In genomic region chr6:49215748-49216585, GRCm38 (mm10) we compare ENCODE assay signal across 8 mouse cellular contexts. TPM values are rescaled to one million over a fixed set of nuclear protein-coding genes. Genes with fewer than 3 reads are reported as not detected.
DNase-seq lines count a peak whose midpoint lies in the region; ATAC-seq lines count a peak whose summit lies in the region.

No protein-coding gene starts in this region.

- H3K36me3 ChIP-seq in erythroblast, embryonic 14.5 days (ENCODE audit: control insufficient read depth), result no peaks in the 10 kb centered on the region
- H3K36me3 ChIP-seq in forebrain, embryonic 13.5 days (ENCODE audit: poor library complexity, severe bottlenecking), result no peaks in the 10 kb centered on the region
- H3K36me3 ChIP-seq in limb, embryonic 15.5 days, result no peaks in the 10 kb centered on the region

- H3K9ac ChIP-seq in forebrain, embryonic 13.5 days, result peak overlapping the region; percentile 98
- H3K9ac ChIP-seq in limb, embryonic 15.5 days, result peak overlapping the region; percentile 21; the same call in 1 of the 2 replicates

- H3K9me3 ChIP-seq in erythroblast, embryonic 14.5 days (ENCODE audit: control insufficient read depth, low read length), result no peaks in the 10 kb centered on the region
- no peaks in the 10 kb centered on the region for H3K9me3 ChIP-seq in forebrain, embryonic 13.5 days (replicated peaks)
- H3K9me3 ChIP-seq in limb, embryonic 15.5 days, result no peaks in the 10 kb centered on the region

- peak overlapping the region; percentile 94 for H3K4me2 ChIP-seq in forebrain, embryonic 13.5 days
- peak overlapping the region; percentile 80 for H3K4me2 ChIP-seq in limb, embryonic 15.5 days

- peak overlapping the region; percentile 68 for H3K4me3 ChIP-seq in erythroblast, embryonic 14.5 days (replicated peaks)
- peak overlapping the region; percentile 95 for H3K4me3 ChIP-seq in forebrain, embryonic 13.5 days
- peak overlapping the region; percentile 88 for H3K4me3 ChIP-seq in limb, embryonic 15.5 days

- 1% methylated on average over 14 of the region's 14 CpGs for WGBS in forebrain, embryonic 13.5 days
- 2% methylated on average over 14 of the region's 14 CpGs for WGBS in limb, embryonic 15.5 days

- peak overlapping the region; percentile 98 for H3K27ac ChIP-seq in forebrain, embryonic 13.5 days
- H3K27ac ChIP-seq in limb, embryonic 15.5 days, result peak overlapping the region; percentile 97

- DNase-seq in A20 (ENCODE audit: low read depth, low spot score), result peak; percentile 63
- no peak for DNase-seq in right cerebral cortex, postnatal 10 days (ENCODE audit: low spot score in 2 of 2)
- no peak for DNase-seq in urinary bladder, postnatal 4 days (ENCODE audit: low spot score in 2 of 2)
- no peak for DNase-seq in layer of hippocampus, postnatal 14 days (ENCODE audit: low spot score in 2 of 2)

- no peak for ATAC-seq in erythroblast, adult 5-6 weeks (replicated peaks; ENCODE audit: low FRiP score, poor library complexity, severe bottlenecking)
- ATAC-seq in forebrain, embryonic 13.5 days, result peak; percentile 21
- ATAC-seq in limb, embryonic 15.5 days (ENCODE audit: insufficient number of reproducible peaks, low FRiP score, low TSS enrichment, low read depth), result 0 out of 2 replicates have a peak, but pooled peaks have one; percentile 1

- peaks cover 38% of the 10 kb centered on the region for H3K4me1 ChIP-seq in erythroblast, embryonic 14.5 days (ENCODE audit: control insufficient read depth)
- peaks cover 34% of the 10 kb centered on the region for H3K4me1 ChIP-seq in forebrain, embryonic 13.5 days
- H3K4me1 ChIP-seq in limb, embryonic 15.5 days, result peaks cover 26% of the 10 kb centered on the region

- H3K27me3 ChIP-seq in erythroblast, embryonic 14.5 days (ENCODE audit: control insufficient read depth), result peaks cover 12% of the 10 kb centered on the region
- no peaks in the 10 kb centered on the region for H3K27me3 ChIP-seq in forebrain, embryonic 13.5 days
- H3K27me3 ChIP-seq in limb, embryonic 15.5 days, result no peaks in the 10 kb centered on the region

RNA-seq across cellular contexts. Expression of gene Igf2bp3, which starts 1.2 kb away (rescaled TPM):
- polyA plus RNA-seq in erythroblast, embryonic 14.5 days (2012), result 0.48 and 0.58 TPM in 2 replicates
- total RNA-seq in erythroblast, adult 5-6 weeks (2015; ENCODE audit: low replicate concordance), result not detected in 2 replicates
- not detected in 2 replicates for total RNA-seq in erythroblast, adult 5-6 weeks (2017; ENCODE audit: low replicate concordance)
- polyA plus RNA-seq in forebrain, embryonic 13.5 days (2015; fragmentation: Nextera tagmentation; extraction: Ambion mirVana), result 55.2 and 56.9 TPM in 2 replicates
- polyA plus RNA-seq in limb, embryonic 15.5 days (2015; fragmentation: Nextera tagmentation; extraction: Ambion mirVana), result 45.9 and 46.1 TPM in 2 replicates
- under 1 TPM; 0.24 to 0.35 TPM for total RNA-seq in layer of hippocampus, postnatal 14 days (2021)

RNA-seq across cellular contexts. Expression of gene Tra2a, which starts 47.9 kb away (rescaled TPM):
- 2.1 and 2.7 TPM in 2 replicates for polyA plus RNA-seq in erythroblast, embryonic 14.5 days (2012)
- 73.6 and 81.3 TPM in 2 replicates for total RNA-seq in erythroblast, adult 5-6 weeks (2015; ENCODE audit: low replicate concordance)
- total RNA-seq in erythroblast, adult 5-6 weeks (2017; ENCODE audit: low replicate concordance), result 56.5 and 90.1 TPM in 2 replicates
- 164 and 177 TPM in 2 replicates for polyA plus RNA-seq in forebrain, embryonic 13.5 days (2015; fragmentation: Nextera tagmentation; extraction: Ambion mirVana)
- polyA plus RNA-seq in limb, embryonic 15.5 days (2015; fragmentation: Nextera tagmentation; extraction: Ambion mirVana), result 81.9 and 98.3 TPM in 2 replicates
- 10 to 100 TPM; 76.0 to 85.7 TPM for total RNA-seq in layer of hippocampus, postnatal 14 days (2021)

Comparison
In these comparisons a context has a peak if more than half of its experiments do, and no peak if none do; other contexts are left out.
1. RNA of gene Igf2bp3, which starts 1.2 kb away (polyA plus RNA-seq): 55.2 to 56.9 TPM in forebrain, embryonic 13.5 days and 45.9 to 46.1 TPM in limb, embryonic 15.5 days; 0.48 to 0.58 TPM in erythroblast, embryonic 14.5 days; every median in the first group is over 10 times any median in the second.
2. RNA of gene Tra2a, which starts 47.9 kb away (polyA plus RNA-seq): 164 to 177 TPM in forebrain, embryonic 13.5 days and 81.9 to 98.3 TPM in limb, embryonic 15.5 days; 2.1 to 2.7 TPM in erythroblast, embryonic 14.5 days; every median in the first group is over 10 times any median in the second.
3. Peak in every context shown above with its lines, with median percentiles within 50 percentile points of each other: H3K4me3 ChIP-seq.